Mouse (Mus musculus): ENCODE data around the gene Limch1.

DNA sequence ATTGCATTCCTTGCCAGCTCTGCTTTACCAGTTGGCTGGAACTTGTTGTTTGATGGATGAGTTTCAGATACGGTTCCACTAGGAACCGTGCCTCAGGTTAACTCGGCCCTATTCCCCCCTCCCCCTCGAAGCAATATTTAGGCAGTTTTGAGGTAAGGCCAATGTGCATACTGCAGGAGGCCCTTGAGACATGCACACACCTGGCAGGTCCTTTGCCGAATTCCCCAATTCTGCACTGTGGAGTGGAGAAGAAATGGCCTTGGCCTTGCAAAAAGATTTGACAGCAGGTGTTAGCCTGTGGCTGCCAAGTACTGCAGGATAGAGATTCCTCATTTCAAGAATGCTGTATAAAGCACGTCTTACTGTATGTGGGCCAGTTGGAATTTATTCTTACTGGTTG, 45.5 kb downstream of the Limch1 start:
- TF ChIP-seq CTCF (IDR thresholded peaks at IDR 0.05; ENCODE audit: low read depth, low read length) (no peak), POLR2A (IDR thresholded peaks at IDR 0.05; ENCODE audit: borderline replicate concordance, low read depth, low read length) (no peak)

Measured in bone marrow macrophage, adult 2 months (primary cell).